Mouse (Mus musculus): ENCODE data around the gene Hhip. TPM values are rescaled to one million over a fixed set of nuclear protein-coding genes. Genes with fewer than 3 reads are reported as not detected.

Hhip gene
- polyA plus RNA-seq, 1 experiment = not detected

DNA sequence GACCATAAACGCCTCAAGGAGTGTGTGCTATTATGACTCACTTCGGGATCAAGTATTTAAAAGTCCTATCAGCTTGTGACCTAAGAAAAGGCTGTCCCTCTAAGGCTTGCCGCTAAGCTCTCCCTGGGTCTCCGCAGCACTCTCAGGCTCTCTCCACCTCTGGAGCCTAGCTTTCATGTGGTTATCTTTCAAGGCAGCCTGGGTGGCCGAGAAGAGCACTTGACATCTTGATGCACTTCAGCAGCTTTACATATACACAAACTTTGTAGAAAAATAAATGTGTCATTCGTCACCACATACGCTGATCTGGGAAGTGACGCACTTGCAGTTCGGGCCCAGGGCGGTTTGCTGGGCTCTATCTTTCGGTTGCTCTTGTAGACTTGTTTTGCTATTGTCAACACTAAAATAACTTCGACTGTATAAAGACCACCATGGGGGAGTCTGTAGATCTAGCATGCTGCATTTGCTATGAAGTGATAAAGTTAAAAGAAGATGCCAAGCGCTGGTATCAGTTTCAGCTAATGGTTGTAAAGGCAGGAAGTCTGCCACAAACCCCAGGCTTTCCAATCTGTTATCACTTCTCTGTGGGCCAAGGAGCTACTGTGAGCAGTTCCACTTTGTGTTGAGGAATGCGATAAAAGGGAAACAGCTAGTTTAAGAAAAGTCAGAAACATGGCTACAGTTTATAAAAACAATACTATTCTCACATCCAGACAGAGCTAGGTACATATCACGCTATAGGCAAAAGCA lies 8.4 kb downstream of the Hhip start:
- Histone ChIP-seq H3K27me3 (replicated peaks) (peaks cover 3% of the 10 kb centered on the region), H3K36me3 (replicated peaks; ENCODE audit: low read length) (no peaks in the 10 kb centered on the region), H3K4me1 (peaks cover 7% of the 10 kb centered on the region), H3K4me3 (replicated peaks) (no peak overlapping the region), H3K9me3 (no peaks in the 10 kb centered on the region)
- no peak for TF ChIP-seq GATA1 (IDR thresholded peaks at IDR 0.05; ENCODE audit: borderline replicate concordance, low read length)
- no peak for TF ChIP-seq FLI1 (IDR thresholded peaks at IDR 0.05; ENCODE audit: low read length)

- Histone ChIP-seq H3K27me3 (replicated peaks) (peaks cover 3% of the 10 kb centered on the region), H3K9me3 (no peaks in the 10 kb centered on the region), H3K4me1 (peaks cover 7% of the 10 kb centered on the region), H3K4me3 (replicated peaks) (no peak overlapping the region), H3K36me3 (replicated peaks; ENCODE audit: low read length) (no peaks in the 10 kb centered on the region)
- no peak for TF ChIP-seq FLI1 (IDR thresholded peaks at IDR 0.05; ENCODE audit: low read length)
- TF ChIP-seq GATA1 (IDR thresholded peaks at IDR 0.05; ENCODE audit: borderline replicate concordance, low read length) = no peak
Measured at GRCm38 (mm10) chr8:80048256-80048655, 9.6 kb downstream of the Hhip start.

DNA sequence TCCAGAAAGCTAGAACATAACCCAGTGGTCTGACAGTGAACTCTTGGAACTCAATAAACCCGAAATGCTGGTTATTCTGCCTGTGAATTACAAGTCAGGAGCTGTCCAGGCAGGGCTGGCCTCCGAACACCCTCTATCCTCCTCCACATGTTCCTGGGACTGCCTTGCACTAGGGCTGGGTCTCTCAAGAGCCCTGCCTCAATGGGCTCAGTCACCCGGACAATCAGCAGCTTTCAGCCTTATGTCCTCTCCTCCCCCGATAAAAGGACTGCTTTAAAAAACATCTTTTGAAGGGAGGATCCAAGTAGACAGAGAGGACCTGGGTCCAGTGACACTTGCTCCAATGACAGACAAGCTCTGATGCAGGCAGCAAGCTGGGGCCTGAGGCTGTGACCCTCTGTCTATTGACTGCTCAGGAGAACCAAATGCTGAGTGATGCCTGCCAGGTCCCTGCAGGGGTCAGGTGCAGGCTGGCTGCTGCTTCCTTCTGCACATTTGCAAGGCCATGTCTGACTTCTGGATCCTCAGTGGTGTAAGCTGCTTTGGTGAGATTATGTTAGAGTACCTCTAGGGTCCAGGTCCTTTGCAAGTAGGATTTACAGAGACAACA lies 20.1 kb downstream of the Hhip start:
- H3K9me3 ChIP-seq = no peaks in the 10 kb centered on the region
- TF ChIP-seq GATA1 (IDR thresholded peaks at IDR 0.05; ENCODE audit: borderline replicate concordance, low read length) (no peak), FLI1 (IDR thresholded peaks at IDR 0.05; ENCODE audit: low read length) (no peak)
- no peaks in the 10 kb centered on the region for H3K36me3 ChIP-seq (replicated peaks; ENCODE audit: low read length)

GRCm38 (mm10) chr8:80032604-80033003 lies 25.2 kb downstream of the Hhip start:
- Histone ChIP-seq H3K36me3 (replicated peaks; ENCODE audit: low read length) (no peaks in the 10 kb centered on the region), H3K4me3 (replicated peaks) (no peak overlapping the region), H3K9me3 (no peaks in the 10 kb centered on the region), H3K27me3 (replicated peaks) (no peaks in the 10 kb centered on the region), H3K4me1 (no peaks in the 10 kb centered on the region)
- TF ChIP-seq FLI1 (IDR thresholded peaks at IDR 0.05; ENCODE audit: low read length) = no peak
- no peak for TF ChIP-seq GATA1 (IDR thresholded peaks at IDR 0.05; ENCODE audit: borderline replicate concordance, low read length)

More for the DNA sequence above, 20.1 kb downstream of the Hhip start:
- no peaks in the 10 kb centered on the region for H3K4me1 ChIP-seq
- H3K4me3 ChIP-seq (replicated peaks) = no peak overlapping the region
- H3K27me3 ChIP-seq (replicated peaks) = peaks cover 4% of the 10 kb centered on the region

DNA sequence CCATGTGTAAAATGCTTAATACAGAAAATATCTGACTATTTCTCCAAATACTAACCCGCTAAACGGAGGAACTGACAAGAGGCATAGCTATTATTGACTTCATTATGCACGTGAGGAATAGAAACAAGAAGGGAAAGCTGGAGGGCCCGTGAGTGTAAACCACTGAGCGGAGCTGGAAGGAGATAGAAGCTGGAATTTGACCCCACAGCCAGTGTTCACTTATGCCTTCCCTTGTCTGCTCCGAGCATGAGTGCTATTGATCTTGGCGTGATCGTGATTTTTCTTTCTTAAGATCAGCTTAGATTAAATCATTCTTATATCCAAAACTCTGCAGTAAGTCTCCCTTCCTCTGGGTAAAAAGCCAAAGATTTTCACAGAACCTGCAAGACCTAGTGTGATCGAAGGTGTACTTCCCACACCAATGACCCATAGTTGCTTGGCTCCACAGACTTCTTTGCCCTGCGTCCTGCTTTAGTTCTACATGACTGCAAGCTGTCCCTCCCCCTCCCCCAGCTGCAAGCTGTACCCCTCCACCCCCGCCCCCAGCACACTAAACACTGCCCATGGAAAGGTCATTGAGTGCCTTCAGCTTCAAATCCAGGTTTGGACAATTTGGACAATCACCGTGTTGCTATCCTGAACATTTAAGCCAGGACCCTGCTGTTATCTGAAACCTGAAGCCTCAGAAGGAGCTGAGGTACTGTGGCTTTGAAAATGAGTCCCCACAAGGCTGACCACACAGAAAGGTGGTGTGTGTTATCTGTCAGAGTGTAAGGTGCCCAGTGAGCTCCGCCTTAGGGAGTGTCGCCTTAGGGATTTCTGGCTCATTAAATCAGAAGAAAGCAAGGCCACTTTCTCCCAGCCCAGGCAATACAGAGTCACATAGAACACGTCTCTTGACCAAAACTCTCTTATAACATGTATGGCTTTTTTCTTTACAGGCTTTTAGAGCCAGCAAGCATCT lies 26.2 kb downstream of the Hhip start:
- Histone ChIP-seq H3K36me3 (replicated peaks; ENCODE audit: low read length) (no peaks in the 10 kb centered on the region), H3K9me3 (no peaks in the 10 kb centered on the region), H3K4me3 (replicated peaks) (no peak overlapping the region), H3K27me3 (replicated peaks) (peaks cover 1% of the 10 kb centered on the region), H3K4me1 (no peaks in the 10 kb centered on the region)
- TF ChIP-seq GATA1 (IDR thresholded peaks at IDR 0.05; ENCODE audit: borderline replicate concordance, low read length) (no peak), FLI1 (IDR thresholded peaks at IDR 0.05; ENCODE audit: low read length) (no peak)

- Histone ChIP-seq H3K36me3 (replicated peaks; ENCODE audit: low read length) (no peaks in the 10 kb centered on the region), H3K4me3 (replicated peaks) (no peak overlapping the region)
- TF ChIP-seq GATA1 (IDR thresholded peaks at IDR 0.05; ENCODE audit: borderline replicate concordance, low read length) (no peak), FLI1 (IDR thresholded peaks at IDR 0.05; ENCODE audit: low read length) (no peak)
Measured at GRCm38 (mm10) chr8:80029631-80030030, 28.2 kb downstream of the Hhip start.

GRCm38 (mm10) chr8:80020469-80020868 lies 37.3 kb downstream of the Hhip start:
- no peak overlapping the region for H3K4me3 ChIP-seq (replicated peaks)
- H3K9me3 ChIP-seq = no peaks in the 10 kb centered on the region
- H3K4me1 ChIP-seq = no peaks in the 10 kb centered on the region
- H3K27me3 ChIP-seq (replicated peaks) = no peaks in the 10 kb centered on the region
- TF ChIP-seq FLI1 (IDR thresholded peaks at IDR 0.05; ENCODE audit: low read length) (no peak), GATA1 (IDR thresholded peaks at IDR 0.05; ENCODE audit: borderline replicate concordance, low read length) (no peak)
- H3K36me3 ChIP-seq (replicated peaks; ENCODE audit: low read length) = no peaks in the 10 kb centered on the region

More at GRCm38 (mm10) chr8:80029631-80030030, 28.2 kb downstream of the Hhip start:
- Histone ChIP-seq H3K27me3 (replicated peaks) (peaks cover 1% of the 10 kb centered on the region), H3K9me3 (no peaks in the 10 kb centered on the region), H3K4me1 (no peaks in the 10 kb centered on the region)

DNA sequence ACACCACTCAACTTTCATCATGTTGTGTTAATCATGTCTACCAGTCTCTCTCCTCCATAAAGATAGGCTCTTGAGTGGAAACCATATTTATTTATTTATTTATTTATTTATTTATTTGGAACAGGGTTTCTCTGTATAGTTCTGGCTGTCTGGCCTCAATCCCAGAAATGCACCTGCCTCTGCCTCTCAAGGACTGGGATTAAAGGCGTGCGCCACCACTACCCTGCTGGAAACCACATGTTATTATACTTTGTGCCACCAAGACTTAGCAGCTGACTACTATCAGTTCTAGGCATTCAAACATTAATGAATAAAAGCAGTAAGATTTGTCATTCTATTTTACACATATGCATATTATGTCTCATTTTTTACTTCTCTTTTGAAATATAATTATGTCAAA lies 42.0 kb downstream of the Hhip start:
- Histone ChIP-seq H3K9me3 (no peaks in the 10 kb centered on the region), H3K4me3 (replicated peaks) (no peak overlapping the region), H3K27me3 (replicated peaks) (no peaks in the 10 kb centered on the region), H3K4me1 (no peaks in the 10 kb centered on the region), H3K36me3 (replicated peaks; ENCODE audit: low read length) (no peaks in the 10 kb centered on the region)
- no peak for TF ChIP-seq FLI1 (IDR thresholded peaks at IDR 0.05; ENCODE audit: low read length)
- TF ChIP-seq GATA1 (IDR thresholded peaks at IDR 0.05; ENCODE audit: borderline replicate concordance, low read length) = no peak

- Histone ChIP-seq H3K4me1 (no peaks in the 10 kb centered on the region), H3K27me3 (replicated peaks) (no peaks in the 10 kb centered on the region), H3K36me3 (replicated peaks; ENCODE audit: low read length) (no peaks in the 10 kb centered on the region), H3K9me3 (no peaks in the 10 kb centered on the region), H3K4me3 (replicated peaks) (no peak overlapping the region)
- TF ChIP-seq GATA1 (IDR thresholded peaks at IDR 0.05; ENCODE audit: borderline replicate concordance, low read length) (no peak), FLI1 (IDR thresholded peaks at IDR 0.05; ENCODE audit: low read length) (no peak)
Measured at GRCm38 (mm10) chr8:80004421-80004820, 53.4 kb downstream of the Hhip start.
